Mouse (Mus musculus): ENCODE results near the gene Dnajc4.

GRCm38 (mm10) chr19:6987904-6988285 is 4.5 kb downstream of the Dnajc4 start:
- TF ChIP-seq CTCF (IDR thresholded peaks at IDR 0.05; ENCODE audit: control insufficient read depth, insufficient read depth, insufficient read length) (no peak), CEBPB (IDR thresholded peaks at IDR 0.05; ENCODE audit: low read depth) (no peak), MAX (IDR thresholded peaks at IDR 0.05) (no peak)

All from C2C12 (cell line).